Mouse (Mus musculus) heart, embryonic 12.5 days (tissue): Measurements from ENCODE around the gene Eipr1. TPM values are rescaled to one million over a fixed set of nuclear protein-coding genes. Genes with fewer than 3 reads are reported as not detected.

ENCODE experiments used
- ATAC-seq: fragments of 200-750 bp; cut with Nextera tagmentation; 2 replicates; pipeline ENCODE4 v1.8.0; 2017; ENCODE audit warnings: moderate TSS enrichment, moderate library complexity; ENCODE audit not compliant: insufficient number of reproducible peaks, low FRiP score
- H3K27ac ChIP-seq: fragments of 300-500 bp; sonication (generic); 2 replicates; pipeline ENCODE4 v1.5.1; 2016; ENCODE audit warnings: mild to moderate bottlenecking, moderate library complexity; ENCODE audit not compliant: poor library complexity, severe bottlenecking
- H3K27me3 ChIP-seq: fragments of 300-500 bp; sonication (generic); replicated peaks from 2 replicates; pipeline ENCODE4 v1.6.1; 2016; ENCODE audit warnings: mild to moderate bottlenecking, moderate library complexity
- H3K36me3 ChIP-seq: fragments of 300-500 bp; sonication (generic); 2 replicates; pipeline ENCODE4 v1.6.1; 2016; ENCODE audit warnings: mild to moderate bottlenecking, moderate library complexity
- H3K4me1 ChIP-seq: fragments of 300-500 bp; sonication (generic); replicated peaks from 2 replicates; pipeline ENCODE4 v1.6.1; 2016; ENCODE audit warnings: mild to moderate bottlenecking
- H3K4me2 ChIP-seq: fragments of 300-500 bp; sonication (generic); 2 replicates; pipeline ENCODE4 v1.6.1; 2016; ENCODE audit warnings: mild to moderate bottlenecking, moderate library complexity
- H3K4me3 ChIP-seq: fragments of 300-500 bp; sonication (generic); 2 replicates; pipeline ENCODE4 v1.5.1; 2016; ENCODE audit warnings: mild to moderate bottlenecking
- H3K9ac ChIP-seq: fragments of 300-500 bp; sonication (generic); 2 replicates; pipeline ENCODE4 v1.6.1; 2016; ENCODE audit warnings: mild to moderate bottlenecking, moderate library complexity
- H3K9me3 ChIP-seq: fragments of 300-500 bp; sonication (generic); replicated peaks from 2 replicates; pipeline ENCODE4 v1.6.1; 2016; ENCODE audit warnings: mild to moderate bottlenecking, moderate library complexity
- WGBS: fragments of 180-500 bp; shearing (Covaris S2); methylation state at CpG from one replicate; pipeline ENCODE4 v1.1.7; 2016; 5-methylcytosine and 5-hydroxymethylcytosine counted together
- polyA plus RNA-seq: library from polyadenylated mRNA; unstranded; fragments of >200 nt; fragmentation: Nextera tagmentation; extraction: Ambion mirVana; gene quantifications from 2 replicates; pipeline ENCODE4 v1.2.1, GENCODE M21; 2016

Gene Eipr1
- polyA plus RNA-seq, 1 experiment from 2014 or later, result 20.9 TPM

DNA sequence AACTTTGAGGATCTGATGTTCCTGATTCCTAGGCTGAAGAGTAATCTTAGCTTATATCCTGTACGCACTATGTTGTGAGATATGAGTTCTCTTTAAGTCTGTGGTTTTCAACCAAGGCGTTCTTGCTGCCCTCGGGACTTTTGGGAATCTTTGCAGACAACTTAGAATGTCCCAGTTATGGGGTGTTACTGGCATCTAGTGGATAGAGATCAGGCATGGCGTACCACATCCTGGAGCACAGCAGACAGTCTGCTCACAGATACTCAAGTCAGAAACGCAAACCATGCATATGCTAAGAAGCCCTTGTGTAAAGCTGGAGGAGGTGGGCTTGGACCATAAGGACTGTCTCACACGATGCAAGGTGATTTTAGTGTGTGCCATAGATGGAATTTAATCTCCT, 136.1 kb downstream of the Eipr1 start:
- H3K27ac ChIP-seq, result no peak overlapping the region
- H3K9ac ChIP-seq, result no peak overlapping the region
- no peak for ATAC-seq
- peaks cover 5% of the 10 kb centered on the region; the same call in 1 of the 2 replicates for H3K4me1 ChIP-seq
- no peak overlapping the region for H3K4me3 ChIP-seq
- no peak overlapping the region for H3K4me2 ChIP-seq
- H3K36me3 ChIP-seq, result peaks cover under 1% of the 10 kb centered on the region; the same call in 1 of the 2 replicates
- peaks cover 34% of the 10 kb centered on the region for H3K27me3 ChIP-seq
- H3K9me3 ChIP-seq, result no peaks in the 10 kb centered on the region
- WGBS, result 77% methylated on average over 6 of the region's 6 CpGs

DNA sequence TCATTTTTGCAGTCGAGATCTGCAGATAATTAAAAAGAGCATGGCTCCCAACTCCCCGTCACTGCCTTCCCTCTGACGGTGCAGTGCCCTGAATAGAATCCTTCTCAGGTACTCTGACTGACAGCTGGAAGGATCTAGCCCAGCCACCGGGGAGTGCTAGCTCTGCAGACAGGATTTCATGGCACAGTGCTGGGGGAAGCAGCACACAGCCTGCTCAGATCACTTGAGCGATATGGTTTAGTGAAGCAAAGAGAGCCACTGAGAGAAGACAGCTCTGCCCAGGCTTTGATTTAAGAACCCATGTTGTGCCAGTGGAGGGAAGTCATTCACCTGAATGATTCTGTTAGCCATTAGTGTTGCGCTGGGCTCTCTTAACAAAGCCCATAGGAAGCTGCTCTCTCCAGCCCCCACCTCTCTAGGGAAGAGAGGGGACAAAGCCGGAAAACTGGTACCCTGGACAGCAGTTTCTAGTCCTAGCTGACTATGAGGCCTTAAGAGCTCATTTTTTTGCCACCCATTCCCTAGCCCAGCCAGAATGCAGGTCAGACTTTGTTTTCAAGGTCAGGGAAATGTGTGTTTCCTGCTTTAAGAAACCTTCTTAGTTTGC, 137.6 kb downstream of the Eipr1 start:
- no peaks in the 10 kb centered on the region for H3K9me3 ChIP-seq

DNA sequence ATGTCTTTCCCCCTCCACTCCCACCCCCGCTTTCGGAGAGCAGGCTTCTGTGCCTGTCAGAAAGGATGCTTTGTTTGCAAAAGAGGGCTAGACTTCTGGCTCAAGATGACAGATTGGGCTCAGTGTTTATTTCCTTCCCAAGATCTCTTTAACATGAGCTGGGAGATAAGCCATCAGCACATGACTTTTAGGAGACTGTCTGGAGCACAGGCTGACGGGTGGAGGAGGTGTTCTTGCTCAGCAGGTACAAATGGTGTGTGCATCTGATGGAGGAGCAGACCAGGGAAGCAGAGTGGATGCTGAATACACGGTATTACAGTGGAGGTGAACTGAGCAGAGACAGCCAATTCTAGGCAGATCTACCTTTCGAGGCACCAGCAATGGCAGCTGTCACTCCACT, 139.9 kb downstream of the Eipr1 start:
- Histone ChIP-seq H3K27ac (no peak overlapping the region), H3K9ac (no peak overlapping the region), H3K9me3 (no peaks in the 10 kb centered on the region), H3K4me3 (no peak overlapping the region), H3K4me1 (no peaks in the 10 kb centered on the region), H3K36me3 (no peaks in the 10 kb centered on the region), H3K4me2 (no peak overlapping the region), H3K27me3 (peaks cover 23% of the 10 kb centered on the region)
- WGBS, result 47% methylated on average over 5 of the region's 5 CpGs
- ATAC-seq, result no peak

More for the DNA sequence above, 137.6 kb downstream of the Eipr1 start:
- Histone ChIP-seq H3K4me2 (no peak overlapping the region), H3K27me3 (peaks cover 34% of the 10 kb centered on the region), H3K4me3 (no peak overlapping the region), H3K27ac (no peak overlapping the region), H3K9ac (no peak overlapping the region), H3K36me3 (no peaks in the 10 kb centered on the region), H3K4me1 (peaks cover 5% of the 10 kb centered on the region; the same call in 1 of the 2 replicates)
- no peak for ATAC-seq
- WGBS, result 36% methylated on average over 7 of the region's 7 CpGs

- no peaks in the 10 kb centered on the region for H3K36me3 ChIP-seq
- no peak overlapping the region for H3K4me2 ChIP-seq
- no peak overlapping the region for H3K9ac ChIP-seq
- no peak for ATAC-seq
- H3K4me3 ChIP-seq, result no peak overlapping the region
- peaks cover 4% of the 10 kb centered on the region for H3K9me3 ChIP-seq
- no peaks in the 10 kb centered on the region for H3K4me1 ChIP-seq
- H3K27ac ChIP-seq, result no peak overlapping the region
- H3K27me3 ChIP-seq, result no peaks in the 10 kb centered on the region
- 71% methylated on average over 3 of the region's 3 CpGs for WGBS
Measured at GRCm38 (mm10) chr12:28896577-28896976, 145.0 kb downstream of the Eipr1 start.

DNA sequence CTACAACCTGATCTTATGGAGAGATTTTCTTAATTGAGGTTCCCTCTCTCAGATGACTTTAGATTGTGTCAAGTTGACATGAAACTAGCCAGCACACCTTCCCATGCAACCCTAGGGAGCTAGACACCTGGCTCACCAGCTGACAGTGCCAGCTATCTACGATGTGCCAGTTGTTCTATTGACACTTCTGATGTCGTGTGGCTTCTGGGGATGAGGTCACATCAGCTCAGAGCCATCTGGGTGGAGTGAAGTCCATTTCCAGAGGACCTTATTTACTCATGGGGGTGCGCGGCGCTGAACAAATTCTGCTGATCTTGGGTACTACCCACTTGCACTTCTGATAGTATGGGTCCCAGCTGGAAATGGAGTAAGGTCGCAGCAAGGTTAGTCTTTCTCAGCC, 146.7 kb downstream of the Eipr1 start:
- ATAC-seq, result no peak
- Histone ChIP-seq H3K4me3 (no peak overlapping the region), H3K27ac (no peak overlapping the region), H3K9me3 (peaks cover 4% of the 10 kb centered on the region), H3K36me3 (no peaks in the 10 kb centered on the region), H3K4me1 (no peaks in the 10 kb centered on the region), H3K4me2 (no peak overlapping the region), H3K27me3 (no peaks in the 10 kb centered on the region), H3K9ac (no peak overlapping the region)
- WGBS, result 91% methylated on average over 6 of the region's 6 CpGs

GRCm38 (mm10) chr12:28899696-28900095, 148.1 kb downstream of the Eipr1 start:
- H3K4me3 ChIP-seq, result no peak overlapping the region
- H3K9ac ChIP-seq, result no peak overlapping the region
- no peak for ATAC-seq
- no peak overlapping the region for H3K27ac ChIP-seq
- no peaks in the 10 kb centered on the region for H3K4me1 ChIP-seq
- no peaks in the 10 kb centered on the region for H3K27me3 ChIP-seq
- no peaks in the 10 kb centered on the region for H3K36me3 ChIP-seq
- 52% methylated on average over 4 of the region's 4 CpGs for WGBS
- peaks cover 4% of the 10 kb centered on the region for H3K9me3 ChIP-seq
- H3K4me2 ChIP-seq, result no peak overlapping the region

GRCm38 (mm10) chr12:28900341-28900740, 148.7 kb downstream of the Eipr1 start:
- H3K9ac ChIP-seq, result no peak overlapping the region
- no peak overlapping the region for H3K27ac ChIP-seq
- H3K4me2 ChIP-seq, result no peak overlapping the region
- H3K4me3 ChIP-seq, result no peak overlapping the region
- 80% methylated on average over 4 of the region's 4 CpGs for WGBS
- H3K9me3 ChIP-seq, result peaks cover 4% of the 10 kb centered on the region
- no peaks in the 10 kb centered on the region for H3K27me3 ChIP-seq
- H3K36me3 ChIP-seq, result no peaks in the 10 kb centered on the region
- no peak for ATAC-seq
- H3K4me1 ChIP-seq, result no peaks in the 10 kb centered on the region

- Histone ChIP-seq H3K4me2 (no peak overlapping the region), H3K9ac (no peak overlapping the region), H3K36me3 (no peaks in the 10 kb centered on the region), H3K4me1 (peaks cover 8% of the 10 kb centered on the region), H3K9me3 (peaks cover 4% of the 10 kb centered on the region), H3K27me3 (no peaks in the 10 kb centered on the region), H3K4me3 (no peak overlapping the region), H3K27ac (no peak overlapping the region)
- no peak for ATAC-seq
- 84% methylated on average over 3 of the region's 3 CpGs for WGBS
Measured at GRCm38 (mm10) chr12:28902132-28902531, 150.5 kb downstream of the Eipr1 start.

DNA sequence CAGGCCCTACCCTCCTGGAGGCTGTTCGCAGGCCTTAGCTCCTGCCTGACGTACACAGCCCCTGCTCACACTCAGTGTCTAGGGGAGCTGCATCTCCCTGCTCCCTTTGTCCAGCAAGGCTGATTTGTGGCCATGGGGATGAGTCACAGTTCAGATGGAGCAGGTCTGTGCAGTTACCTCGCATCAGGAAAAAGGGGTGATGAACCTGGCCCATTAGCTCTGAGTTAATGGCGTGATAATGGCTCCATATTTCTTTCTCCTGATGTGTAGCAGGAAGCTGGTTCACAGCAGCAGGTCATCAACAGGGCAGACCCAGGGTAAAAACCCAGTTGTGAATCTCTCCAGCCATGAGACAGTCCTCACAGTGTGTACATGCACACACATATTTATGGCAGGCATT, 151.5 kb downstream of the Eipr1 start:
- ATAC-seq, result no peak
- 79% methylated on average over 4 of the region's 4 CpGs for WGBS
- H3K27ac ChIP-seq, result no peak overlapping the region

DNA sequence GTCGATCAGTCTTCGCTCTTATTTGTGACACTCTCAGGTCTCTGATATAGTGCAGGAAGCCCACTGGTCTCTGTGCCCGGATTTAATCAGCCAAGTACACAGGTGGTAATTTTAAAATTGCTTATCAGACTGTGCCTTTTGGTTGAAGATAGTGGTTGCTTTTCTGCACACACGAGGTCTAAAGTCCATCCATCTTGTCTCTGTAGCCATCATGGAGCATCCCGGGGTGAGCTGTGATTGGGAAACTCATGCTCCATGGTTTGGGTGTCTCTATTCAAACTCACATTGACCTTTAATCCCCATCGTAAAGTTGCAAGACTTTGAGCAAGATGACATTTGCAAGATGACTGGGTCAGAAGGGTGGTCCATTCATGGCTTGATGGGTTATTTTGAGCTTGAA, 153.9 kb downstream of the Eipr1 start:
- no peak overlapping the region for H3K27ac ChIP-seq
- no peaks in the 10 kb centered on the region for H3K36me3 ChIP-seq
- peaks cover 14% of the 10 kb centered on the region for H3K4me1 ChIP-seq
- H3K4me3 ChIP-seq, result no peak overlapping the region
- H3K27me3 ChIP-seq, result peaks cover 5% of the 10 kb centered on the region; the same call in 1 of the 2 replicates
- 71% methylated on average over 6 of the region's 6 CpGs for WGBS
- no peak overlapping the region for H3K4me2 ChIP-seq
- no peak for ATAC-seq
- no peak overlapping the region for H3K9ac ChIP-seq
- peaks cover 4% of the 10 kb centered on the region for H3K9me3 ChIP-seq

More for the DNA sequence above, 151.5 kb downstream of the Eipr1 start:
- Histone ChIP-seq H3K27me3 (no peaks in the 10 kb centered on the region), H3K36me3 (no peaks in the 10 kb centered on the region), H3K4me1 (peaks cover 14% of the 10 kb centered on the region), H3K9ac (no peak overlapping the region), H3K4me3 (no peak overlapping the region), H3K9me3 (peaks cover 4% of the 10 kb centered on the region), H3K4me2 (no peak overlapping the region)

DNA sequence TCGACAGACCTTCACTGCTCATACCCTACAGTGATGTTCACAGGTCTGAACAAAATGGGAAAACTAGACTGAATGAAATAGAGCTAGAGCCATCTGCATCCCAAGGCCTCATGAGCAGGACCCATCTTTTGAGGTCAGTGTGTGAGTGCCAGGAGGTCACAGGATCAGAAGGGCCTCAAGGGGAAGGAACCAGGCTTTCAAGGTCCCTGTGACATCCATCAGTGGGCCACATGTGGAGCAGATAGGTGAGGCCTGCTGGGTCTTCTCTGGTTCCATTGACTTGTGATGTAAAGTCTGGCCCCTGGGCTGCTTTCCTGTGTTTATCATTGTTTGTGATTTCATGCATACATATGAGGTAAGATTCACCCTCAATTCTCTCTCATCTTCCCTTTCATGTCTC, 154.4 kb downstream of the Eipr1 start:
- peaks cover 14% of the 10 kb centered on the region for H3K4me1 ChIP-seq

DNA sequence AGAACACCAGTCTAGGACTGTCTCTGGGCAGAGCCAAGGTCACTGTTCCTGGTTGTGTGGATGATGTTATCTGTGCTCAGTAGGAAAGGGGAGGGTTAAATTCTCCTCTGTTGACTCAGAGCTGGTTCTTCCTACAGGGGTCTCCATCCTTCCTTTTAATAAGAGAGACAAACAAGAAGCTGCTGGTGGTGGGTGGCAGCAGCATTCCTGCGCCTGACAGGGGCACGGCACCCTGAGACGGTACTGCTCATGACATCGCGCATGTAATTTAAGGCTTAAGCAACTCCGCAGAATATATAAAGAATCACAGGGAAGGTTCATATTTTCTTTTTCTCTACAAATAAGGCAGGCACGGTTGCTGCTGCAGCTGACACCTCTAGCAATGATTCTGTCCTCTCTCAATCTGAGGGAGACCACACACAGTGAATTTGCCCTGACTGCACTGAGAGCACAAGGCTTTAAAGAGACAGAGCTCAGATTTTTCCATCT, 155.2 kb downstream of the Eipr1 start:
- no peak for ATAC-seq
- Histone ChIP-seq H3K9ac (no peak overlapping the region), H3K36me3 (no peaks in the 10 kb centered on the region), H3K27ac (no peak overlapping the region), H3K27me3 (peaks cover 5% of the 10 kb centered on the region; the same call in 1 of the 2 replicates), H3K4me3 (no peak overlapping the region), H3K9me3 (no peaks in the 10 kb centered on the region), H3K4me2 (peak overlapping the region; percentile 33), H3K4me1 (peaks cover 14% of the 10 kb centered on the region)
- WGBS, result 25% methylated on average over 7 of the region's 7 CpGs

More for the DNA sequence above, 154.4 kb downstream of the Eipr1 start:
- no peaks in the 10 kb centered on the region for H3K36me3 ChIP-seq
- ATAC-seq, result no peak
- H3K4me3 ChIP-seq, result no peak overlapping the region
- H3K9me3 ChIP-seq, result peaks cover under 1% of the 10 kb centered on the region
- H3K27ac ChIP-seq, result no peak overlapping the region
- peaks cover 5% of the 10 kb centered on the region; the same call in 1 of the 2 replicates for H3K27me3 ChIP-seq
- no peak overlapping the region for H3K4me2 ChIP-seq
- WGBS, result 75% methylated on average over 1 of the region's 1 CpGs
- H3K9ac ChIP-seq, result no peak overlapping the region
